Mouse (Mus musculus) urinary bladder, postnatal 0 days (tissue): ENCODE data around the gene Tspan32. TPM values are rescaled to one million over a fixed set of nuclear protein-coding genes. Genes with fewer than 3 reads are reported as not detected.

Experiments
- polyA plus RNA-seq: library from polyadenylated mRNA; unstranded; fragments of >200 nt; fragmentation: Nextera tagmentation; extraction: Ambion mirVana; gene quantifications from 2 replicates; pipeline ENCODE4 v1.2.1, GENCODE M21; 2015

Gene Tspan32
- 0.89 and 1.5 TPM in 2 replicates for polyA plus RNA-seq

GRCm38 (mm10) chr7:143004727-143005343 lies at the start of gene Tspan32:
Tspan32 (plus strand) TSS chr7:143005046.

GRCm38 (mm10) chr7:142968809-142969511 lies 35.9 kb upstream of the Tspan32 start, which contains the start of gene Ascl2:
Ascl2 (minus strand) TSS chr7:142969264.

GRCm38 (mm10) chr7:143052626-143053007 lies 47.8 kb downstream of the Tspan32 start, which contains the start of gene Cd81:
Cd81 (plus strand) TSS chr7:143052739.

GRCm38 (mm10) chr7:143068882-143069591 lies 64.2 kb downstream of the Tspan32 start, which contains the start of gene Tssc4:
Tssc4 (plus strand) TSS chr7:143069249.

Other genes with a start within 250 kb of the Tspan32 start
- gene Th, start 73.9 kb upstream of the Tspan32 start, polyA plus RNA-seq, result 0.35 and 0.69 TPM in 2 replicates
- 2.2 and 2.4 TPM in 2 replicates for gene Ascl2, start 35.8 kb upstream of the Tspan32 start, polyA plus RNA-seq
- 714 and 796 TPM in 2 replicates for gene Cd81, start 47.7 kb downstream of the Tspan32 start, polyA plus RNA-seq
- gene Tssc4, start 64.2 kb downstream of the Tspan32 start, polyA plus RNA-seq, result 46.9 and 52.1 TPM in 2 replicates
- gene Trpm5, start 89.6 kb downstream of the Tspan32 start, polyA plus RNA-seq, result 2.2 and 2.5 TPM in 2 replicates
- 0.59 and 0.82 TPM in 2 replicates for gene Kcnq1, start 101.3 kb downstream of the Tspan32 start, polyA plus RNA-seq